Mouse (Mus musculus) brain, embryonic 14.5 days (tissue): ENCODE measurements around the gene Uck2.

ENCODE experiments used
- CTCF ChIP-seq: fragments of 200-500 bp; IDR thresholded peaks from 2 replicates; pipeline ENCODE4 v1.5.1; 2012; ENCODE audit warnings: inconsistent platforms, mild to moderate bottlenecking, moderate library complexity, borderline replicate concordance; ENCODE audit not compliant: insufficient read depth, insufficient read length; ENCODE audit errors: extremely low read depth
- POLR2A ChIP-seq: fragments of 200-500 bp; IDR thresholded peaks from 2 replicates; pipeline ENCODE4 v1.6.1; 2012; ENCODE audit warnings: mild to moderate bottlenecking, inconsistent platforms, borderline replicate concordance; ENCODE audit not compliant: poor library complexity, insufficient read depth, insufficient read length, severe bottlenecking; ENCODE audit errors: extremely low read depth

DNA sequence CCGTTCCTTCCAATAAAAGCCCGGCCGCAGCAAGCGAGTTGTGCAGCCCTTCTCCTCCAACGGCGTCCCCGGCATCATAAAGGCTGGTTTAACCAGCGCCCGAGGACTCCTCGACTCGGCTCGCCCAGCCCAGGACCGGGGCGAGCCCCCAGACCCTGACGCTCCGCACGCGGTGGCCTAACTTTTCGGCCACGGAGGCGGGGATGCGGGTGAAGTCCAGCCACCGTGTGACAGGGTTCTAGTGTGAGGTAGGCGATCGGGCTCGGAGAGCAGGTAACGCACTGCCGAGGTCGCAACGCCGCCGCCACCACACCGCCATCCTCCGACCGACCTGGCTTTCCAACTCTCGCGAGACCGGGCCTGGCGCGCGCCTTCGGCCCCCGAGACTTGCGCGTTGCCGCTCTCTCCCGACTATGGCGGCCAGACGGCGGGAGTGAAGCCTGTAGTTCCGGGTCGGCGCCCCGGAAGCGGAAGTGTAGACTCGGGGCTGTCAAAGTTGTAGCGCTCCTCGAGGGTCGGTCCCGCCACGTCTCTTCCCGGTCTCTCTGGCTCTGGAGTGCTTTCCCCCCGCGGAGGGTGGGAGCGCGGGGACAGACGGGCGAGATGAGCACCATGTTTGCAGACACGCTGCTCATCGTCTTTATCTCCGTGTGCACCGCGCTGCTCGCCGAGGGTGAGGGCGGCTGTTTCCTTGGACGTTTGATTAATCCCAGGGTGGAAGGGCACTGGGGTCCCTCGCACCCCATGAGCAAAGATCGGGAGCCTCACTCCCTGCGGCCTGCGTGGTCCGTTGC lies 23.3 kb upstream of the Uck2 start, which contains the start of gene Tmco1:
- TF ChIP-seq CTCF, result no peak
- peak; percentile 94 for TF ChIP-seq POLR2A
